Mouse (Mus musculus) megakaryocyte, embryonic 14.5 days (primary cell): ENCODE measurements around the gene Zfp212. TPM values are rescaled to one million over a fixed set of nuclear protein-coding genes. Genes with fewer than 3 reads are reported as not detected.
"Not testable (repeated sequence)": the region's sequence is repeated elsewhere in the genome, so short reads cannot be mapped to it uniquely, and the experiment has no call there.

Experiments used
- H3K27me3 ChIP-seq: replicated peaks from 2 replicates; pipeline ENCODE3; 2012; ENCODE audit warnings: inconsistent platforms
- H3K36me3 ChIP-seq: replicated peaks from 2 replicates; pipeline ENCODE3; 2012; ENCODE audit warnings: low read length, inconsistent platforms, mixed read lengths
- H3K4me1 ChIP-seq: 2 replicates; pipeline ENCODE4 v1.6.1; 2012; ENCODE audit warnings: inconsistent platforms
- H3K4me3 ChIP-seq: replicated peaks from 2 replicates; pipeline ENCODE3; 2012; ENCODE audit warnings: moderate library complexity, mild to moderate bottlenecking, inconsistent platforms
- H3K9me3 ChIP-seq: 2 replicates; pipeline ENCODE4 v1.6.1; 2012; ENCODE audit warnings: inconsistent platforms
- FLI1 ChIP-seq: IDR thresholded peaks from 2 replicates; pipeline ENCODE4 v1.6.1; 2012; ENCODE audit warnings: low read length, inconsistent platforms, mixed read lengths
- GATA1 ChIP-seq: IDR thresholded peaks from 3 replicates; pipeline ENCODE4 v1.6.1; 2012; ENCODE audit warnings: mixed read lengths, low read length, inconsistent platforms, borderline replicate concordance
- polyA plus RNA-seq: library from polyadenylated mRNA; stranded (reverse); fragments of >175 nt; gene quantifications from 2 replicates; pipeline ENCODE4 v1.2.3, GENCODE M21; 2012; ENCODE audit warnings: low replicate concordance; ENCODE audit not compliant: insufficient read depth

Zfp212 gene
- polyA plus RNA-seq, 1 experiment, result 5.4 TPM

DNA sequence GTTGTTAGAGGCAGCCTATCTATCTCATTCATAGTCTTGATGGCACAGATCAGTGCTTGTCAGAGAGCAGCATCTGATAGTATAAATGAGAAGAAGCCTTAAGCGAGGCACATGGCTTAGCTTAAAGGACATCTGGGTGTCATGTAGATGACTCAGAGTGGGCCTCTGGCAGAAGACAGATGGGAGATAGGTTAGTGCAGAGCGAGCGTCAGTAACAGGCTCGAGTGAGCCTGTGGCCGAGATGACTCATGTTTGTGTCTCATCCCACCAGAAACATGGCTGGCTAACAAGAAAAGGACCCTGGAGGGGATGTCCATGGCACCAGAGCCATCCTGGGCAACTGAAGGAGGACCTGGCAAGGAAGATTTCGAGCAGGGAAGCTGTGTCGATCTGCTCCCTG, 42.8 kb downstream of the Zfp212 start:
- Histone ChIP-seq H3K4me3 (no peak overlapping the region), H3K9me3 (no peaks in the 10 kb centered on the region), H3K27me3 (no peaks in the 10 kb centered on the region), H3K4me1 (0 out of 2 replicates have a peak, but pooled peaks cover 5% of the 10 kb centered on the region), H3K36me3 (peaks cover 76% of the 10 kb centered on the region)
- TF ChIP-seq GATA1 (no peak), FLI1 (no peak)

DNA sequence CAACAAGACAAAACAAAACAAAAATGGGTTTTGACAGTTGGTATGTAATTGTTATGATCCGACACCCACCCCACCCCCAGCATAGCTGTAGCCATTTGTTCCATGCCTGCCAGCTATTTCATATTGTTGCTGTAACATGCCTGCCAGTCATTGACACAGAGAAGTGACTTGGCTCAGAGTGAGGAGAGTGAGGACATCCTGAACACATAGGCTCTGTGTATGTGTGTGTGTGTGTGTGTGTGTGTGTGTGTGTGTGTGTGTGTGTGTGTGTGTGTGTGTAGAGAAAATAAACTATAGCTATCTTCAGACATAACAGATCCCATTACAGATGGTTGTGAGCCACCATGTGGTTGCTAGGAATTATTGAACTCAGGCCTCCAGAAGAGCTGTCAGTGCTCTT, 47.9 kb downstream of the Zfp212 start:
- H3K4me1 ChIP-seq, H3K9me3 ChIP-seq, H3K27me3 ChIP-seq, H3K4me3 ChIP-seq: not testable (repeated sequence)
- H3K36me3 ChIP-seq, result peaks cover 30% of the 10 kb centered on the region

DNA sequence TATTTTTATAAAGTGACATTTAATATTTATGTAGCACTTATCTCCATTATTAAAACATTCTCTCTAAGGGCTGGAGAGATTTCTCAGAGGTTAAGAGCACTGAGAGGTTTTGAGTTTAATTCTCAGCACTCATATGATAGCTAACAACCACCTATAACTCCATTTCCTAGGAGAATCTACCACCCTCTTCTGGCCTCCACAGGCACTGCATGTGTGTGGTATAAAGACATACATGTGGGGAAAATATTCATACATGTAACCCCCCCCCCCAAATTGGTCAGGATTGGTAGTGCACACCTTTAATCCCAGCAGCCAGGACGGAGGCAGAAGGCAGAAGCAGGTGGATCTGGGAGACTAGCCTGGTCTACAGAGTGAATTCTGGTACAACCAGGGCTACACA, 54.3 kb downstream of the Zfp212 start:
- H3K9me3 ChIP-seq, result no peaks in the 10 kb centered on the region
- TF ChIP-seq FLI1 (no peak), GATA1 (no peak)
- no peak overlapping the region for H3K4me3 ChIP-seq
- no peaks in the 10 kb centered on the region for H3K36me3 ChIP-seq
- peaks cover 8% of the 10 kb centered on the region for H3K27me3 ChIP-seq
- peaks cover 7% of the 10 kb centered on the region; the same call in 1 of the 2 replicates for H3K4me1 ChIP-seq

DNA sequence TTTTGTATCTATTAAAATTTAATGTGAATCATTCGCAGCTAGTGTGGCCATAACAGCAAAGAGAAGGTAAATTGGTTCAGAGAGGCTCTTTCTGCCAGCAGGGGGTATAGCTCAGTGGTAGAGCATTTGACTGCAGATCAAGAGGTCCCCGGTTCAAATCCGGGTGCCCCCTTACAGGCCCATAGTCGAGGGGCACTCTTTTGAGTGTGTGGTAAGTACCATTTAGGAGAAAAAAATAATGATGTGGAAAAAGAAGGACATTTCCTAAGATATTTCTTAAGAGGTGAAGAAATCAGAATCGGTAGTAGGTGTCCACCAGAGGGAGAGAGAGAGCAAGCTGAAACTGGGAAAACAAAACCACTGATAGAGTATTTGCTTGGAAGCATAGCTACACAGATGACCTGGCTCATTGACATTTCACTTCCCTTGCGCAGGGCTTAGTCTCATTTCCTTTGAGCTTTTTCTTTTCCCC, 58.7 kb downstream of the Zfp212 start:
- H3K36me3 ChIP-seq, result no peaks in the 10 kb centered on the region

More for the DNA sequence above, 58.7 kb downstream of the Zfp212 start:
- H3K4me1 ChIP-seq, result peaks cover 7% of the 10 kb centered on the region; the same call in 1 of the 2 replicates
- peaks cover 3% of the 10 kb centered on the region for H3K27me3 ChIP-seq
- no peak for TF ChIP-seq GATA1
- TF ChIP-seq FLI1, result no peak
- no peaks in the 10 kb centered on the region for H3K9me3 ChIP-seq
- H3K4me3 ChIP-seq, result no peak overlapping the region

Other genes with a start within 250 kb of the Zfp212 start
- gene Pdia4, start 107.0 kb upstream of the Zfp212 start, polyA plus RNA-seq, result 2.8 TPM in 1 of 2 replicates, not detected in the other
- gene Zfp786, start 89.6 kb upstream of the Zfp212 start, polyA plus RNA-seq, result not detected in 2 replicates
- 0.58 and 1.5 TPM in 2 replicates for gene Zfp398, start 84.8 kb upstream of the Zfp212 start, polyA plus RNA-seq
- gene Zfp282, start 43.3 kb upstream of the Zfp212 start, polyA plus RNA-seq, result 6.7 and 17.1 TPM in 2 replicates
- 3.0 TPM in 1 of 2 replicates, not detected in the other for gene Zfp956, start 32.9 kb downstream of the Zfp212 start, polyA plus RNA-seq
- 27.0 and 39.0 TPM in 2 replicates for gene Zfp777, start 128.4 kb downstream of the Zfp212 start, polyA plus RNA-seq
- 11.5 and 30.0 TPM in 2 replicates for gene Zfp746, start 166.1 kb downstream of the Zfp212 start, polyA plus RNA-seq